Mouse (Mus musculus) limb, embryonic 15.5 days (tissue): ENCODE results near the gene Ccnf. TPM values are rescaled to one million over a fixed set of nuclear protein-coding genes. Genes with fewer than 3 reads are reported as not detected.

Experiments
- ATAC-seq: fragments of 200-750 bp; cut with Nextera tagmentation; 2 replicates; pipeline ENCODE4 v1.8.0; 2017; ENCODE audit warnings: low read depth, moderate TSS enrichment; ENCODE audit not compliant: insufficient number of reproducible peaks, low FRiP score, low TSS enrichment
- H3K27ac ChIP-seq: fragments of 300-500 bp; sonication (generic); 2 replicates; pipeline ENCODE4 v1.5.1; 2015; ENCODE audit warnings: moderate library complexity, mild to moderate bottlenecking, inconsistent platforms
- H3K27me3 ChIP-seq: fragments of 300-500 bp; sonication (generic); 2 replicates; pipeline ENCODE4 v1.6.1; 2015; ENCODE audit warnings: inconsistent platforms
- H3K36me3 ChIP-seq: fragments of 300-500 bp; sonication (generic); 2 replicates; pipeline ENCODE4 v1.6.1; 2015; ENCODE audit warnings: inconsistent platforms
- H3K4me1 ChIP-seq: fragments of 300-500 bp; sonication (generic); 2 replicates; pipeline ENCODE4 v1.6.1; 2015; ENCODE audit warnings: inconsistent platforms
- H3K4me2 ChIP-seq: fragments of 300-500 bp; sonication (generic); 2 replicates; pipeline ENCODE4 v1.6.1; 2015; ENCODE audit warnings: mild to moderate bottlenecking, inconsistent platforms
- H3K4me3 ChIP-seq: fragments of 300-500 bp; sonication (generic); 2 replicates; pipeline ENCODE4 v1.5.1; 2015; ENCODE audit warnings: mild to moderate bottlenecking, inconsistent platforms
- H3K9ac ChIP-seq: fragments of 300-500 bp; sonication (generic); 2 replicates; pipeline ENCODE4 v1.6.1; 2015; ENCODE audit warnings: inconsistent platforms
- H3K9me3 ChIP-seq: fragments of 300-500 bp; sonication (generic); 2 replicates; pipeline ENCODE4 v1.6.1; 2016; ENCODE audit warnings: inconsistent platforms
- WGBS: fragments of 180-500 bp; shearing (Covaris S2); methylation state at CpG from one replicate; pipeline ENCODE4 v1.1.7; 2015; 5-methylcytosine and 5-hydroxymethylcytosine counted together
- polyA plus RNA-seq: library from polyadenylated mRNA; unstranded; fragments of >200 nt; fragmentation: Nextera tagmentation; extraction: Ambion mirVana; gene quantifications from 2 replicates; pipeline ENCODE4 v1.2.1, GENCODE M21; 2015

The Ccnf gene
- 45.0 and 47.9 TPM in 2 replicates for polyA plus RNA-seq

DNA sequence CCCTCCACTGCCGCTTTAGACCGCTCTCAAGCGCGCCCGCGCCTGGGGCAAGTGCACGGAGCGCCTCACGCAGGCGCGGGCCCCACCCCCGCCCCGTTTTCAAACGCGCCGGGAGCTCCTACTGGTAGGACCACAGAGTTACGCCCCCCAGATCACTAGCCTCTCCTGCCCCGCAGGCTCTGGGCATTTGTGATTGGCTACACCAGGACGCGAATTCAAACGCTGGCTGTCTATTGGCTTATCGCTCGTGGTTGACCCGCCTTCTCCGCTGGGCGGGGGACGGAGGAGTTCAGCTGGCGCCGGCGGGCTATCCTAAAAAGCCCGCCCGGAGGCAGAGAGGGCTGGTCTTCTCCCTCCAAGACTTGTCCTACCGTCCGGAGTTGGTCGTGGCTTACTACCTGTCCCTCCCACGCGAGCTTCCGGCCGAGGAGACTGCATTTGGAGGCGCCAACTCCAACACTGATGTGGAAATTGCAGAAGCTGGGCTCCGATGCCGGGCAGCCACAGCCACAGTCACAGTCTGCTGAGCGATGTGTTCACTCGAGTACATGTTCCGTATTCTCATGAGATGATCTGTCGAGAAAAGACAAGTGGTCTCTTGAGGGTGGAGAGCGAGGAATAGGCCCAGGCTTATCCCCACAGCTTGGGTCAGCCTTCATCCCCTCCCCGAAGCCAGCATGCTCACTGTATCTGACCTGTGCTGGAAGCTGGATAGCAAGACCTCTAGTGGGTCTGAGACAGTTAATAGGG lies at the start of gene Ccnf:
TSS of gene Ccnf (minus strand) at position 165 of the 750 bp plus-strand sequence.
- Histone ChIP-seq H3K36me3 (peaks cover 24% of the 10 kb centered on the region), H3K4me3 (peak within 1 kb of the TSS; percentile 83), H3K4me1 (peaks cover 14% of the 10 kb centered on the region), H3K27ac (peak within 1 kb of the TSS; percentile 76), H3K27me3 (no peaks in the 10 kb centered on the region), H3K4me2 (peak within 1 kb of the TSS; percentile 70), H3K9me3 (no peaks in the 10 kb centered on the region), H3K9ac (peak within 1 kb of the TSS; percentile 56)
- ATAC-seq, result peak; percentile 99
- under 1% methylated on average over 48 of the region's 48 CpGs for WGBS

DNA sequence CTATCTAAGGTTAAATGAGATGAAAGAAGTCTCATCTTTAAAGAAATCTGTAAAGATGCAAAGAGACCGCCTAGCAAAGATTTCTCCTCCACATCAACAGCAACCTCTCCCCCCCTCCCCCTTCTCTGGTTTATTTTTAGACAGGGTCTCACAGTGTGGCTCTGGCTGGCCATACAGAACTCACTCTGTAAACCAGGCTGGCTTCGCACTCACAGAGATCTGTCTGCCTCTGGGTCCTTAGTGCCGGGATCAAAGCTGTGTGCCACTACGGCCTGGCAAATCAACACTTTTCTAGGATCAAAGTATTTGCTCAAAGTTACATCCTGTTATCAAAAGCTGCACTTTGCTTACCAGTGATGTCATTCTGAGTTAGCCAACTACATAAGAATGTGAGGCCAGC lies 49.4 kb upstream of the Ccnf start:
- Histone ChIP-seq H3K27ac (no peak overlapping the region), H3K9me3 (no peaks in the 10 kb centered on the region), H3K4me1 (no peaks in the 10 kb centered on the region), H3K36me3 (no peaks in the 10 kb centered on the region), H3K9ac (no peak overlapping the region), H3K4me2 (no peak overlapping the region), H3K4me3 (no peak overlapping the region), H3K27me3 (no peaks in the 10 kb centered on the region)
- 66% methylated on average over 4 of the region's 4 CpGs for WGBS
- no peak for ATAC-seq

DNA sequence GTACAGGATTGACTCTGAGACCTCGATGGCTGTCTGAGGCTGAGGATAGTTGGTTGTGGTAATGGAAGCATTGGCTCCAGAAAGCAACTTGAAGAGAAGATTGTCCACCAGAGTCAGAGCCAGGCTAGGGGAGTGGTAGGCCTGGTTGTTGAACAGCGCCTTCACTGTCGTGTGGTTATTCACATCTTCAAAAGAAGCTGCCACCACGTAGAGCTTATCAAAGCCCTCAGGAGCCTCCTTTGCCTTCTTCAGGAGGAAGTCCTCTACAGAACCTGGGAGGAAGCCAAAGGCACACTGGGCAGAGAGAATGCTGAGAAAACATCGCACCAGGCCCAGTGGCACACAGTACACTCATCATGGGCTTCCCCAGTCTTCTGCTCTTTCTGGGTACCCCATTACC lies 38.1 kb upstream of the Ccnf start:
- no peak for ATAC-seq
- no peaks in the 10 kb centered on the region for H3K9me3 ChIP-seq
- no peak overlapping the region for H3K27ac ChIP-seq
- no peaks in the 10 kb centered on the region for H3K36me3 ChIP-seq
- H3K4me2 ChIP-seq, result no peak overlapping the region
- no peak overlapping the region for H3K4me3 ChIP-seq
- H3K9ac ChIP-seq, result no peak overlapping the region
- H3K27me3 ChIP-seq, result no peaks in the 10 kb centered on the region; the same call in 1 of the 2 replicates
- WGBS, result 78% methylated on average over 5 of the region's 5 CpGs
- no peaks in the 10 kb centered on the region for H3K4me1 ChIP-seq

DNA sequence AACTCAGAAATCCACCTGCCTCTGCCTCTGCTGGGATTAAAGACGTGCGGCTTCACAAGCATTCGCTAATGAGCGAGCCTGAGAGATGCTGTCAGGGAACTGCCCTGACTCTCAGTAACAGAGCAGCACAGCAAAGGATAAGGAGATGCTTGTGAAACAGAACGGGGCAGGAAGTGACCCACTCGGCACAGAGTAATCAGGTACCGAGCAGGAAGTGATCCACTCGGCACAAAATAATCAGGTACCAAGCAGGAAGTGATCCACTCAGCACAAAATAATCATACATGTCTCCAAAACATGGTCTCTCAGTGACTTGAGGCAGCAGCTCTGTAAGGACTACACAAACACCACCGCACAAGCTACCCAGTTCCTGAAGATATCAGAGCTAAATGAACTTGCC lies 37.2 kb upstream of the Ccnf start:
- H3K27ac ChIP-seq, result no peak overlapping the region
- 82% methylated on average over 9 of the region's 9 CpGs for whole genome bisulfite sequencing
- ATAC-seq, result no peak
- no peaks in the 10 kb centered on the region for H3K36me3 ChIP-seq
- no peak overlapping the region for H3K9ac ChIP-seq
- no peaks in the 10 kb centered on the region for H3K9me3 ChIP-seq
- H3K27me3 ChIP-seq, result no peaks in the 10 kb centered on the region; the same call in 1 of the 2 replicates
- H3K4me3 ChIP-seq, result no peak overlapping the region
- peaks cover 1% of the 10 kb centered on the region; the same call in 1 of the 2 replicates for H3K4me1 ChIP-seq
- H3K4me2 ChIP-seq, result no peak overlapping the region

DNA sequence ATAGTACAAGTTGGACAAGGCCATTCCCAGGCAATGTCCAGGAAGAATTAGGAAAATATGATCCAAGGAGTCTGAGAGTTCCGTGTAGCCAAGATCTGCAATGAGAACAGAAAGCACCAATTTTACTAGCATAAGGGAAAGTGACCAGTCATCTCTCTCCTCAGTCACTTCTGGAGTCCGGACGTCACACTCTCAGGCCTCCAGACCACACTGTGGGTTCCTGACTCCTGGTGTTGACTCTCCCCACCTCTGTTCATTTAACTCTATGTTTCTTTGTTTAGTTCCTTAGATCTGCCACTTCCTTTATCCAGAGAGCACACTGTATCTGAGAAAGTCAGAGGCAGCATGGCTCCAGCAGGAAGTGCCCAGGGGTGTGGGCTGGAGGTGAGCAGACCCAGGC lies 34.4 kb upstream of the Ccnf start:
- Histone ChIP-seq H3K4me2 (no peak overlapping the region), H3K27me3 (no peaks in the 10 kb centered on the region; the same call in 1 of the 2 replicates), H3K4me1 (peaks cover 4% of the 10 kb centered on the region; the same call in 1 of the 2 replicates), H3K27ac (no peak overlapping the region), H3K36me3 (no peaks in the 10 kb centered on the region), H3K9me3 (no peaks in the 10 kb centered on the region), H3K9ac (no peak overlapping the region), H3K4me3 (no peak overlapping the region)
- 69% methylated on average over 3 of the region's 3 CpGs for WGBS
- ATAC-seq, result no peak

DNA sequence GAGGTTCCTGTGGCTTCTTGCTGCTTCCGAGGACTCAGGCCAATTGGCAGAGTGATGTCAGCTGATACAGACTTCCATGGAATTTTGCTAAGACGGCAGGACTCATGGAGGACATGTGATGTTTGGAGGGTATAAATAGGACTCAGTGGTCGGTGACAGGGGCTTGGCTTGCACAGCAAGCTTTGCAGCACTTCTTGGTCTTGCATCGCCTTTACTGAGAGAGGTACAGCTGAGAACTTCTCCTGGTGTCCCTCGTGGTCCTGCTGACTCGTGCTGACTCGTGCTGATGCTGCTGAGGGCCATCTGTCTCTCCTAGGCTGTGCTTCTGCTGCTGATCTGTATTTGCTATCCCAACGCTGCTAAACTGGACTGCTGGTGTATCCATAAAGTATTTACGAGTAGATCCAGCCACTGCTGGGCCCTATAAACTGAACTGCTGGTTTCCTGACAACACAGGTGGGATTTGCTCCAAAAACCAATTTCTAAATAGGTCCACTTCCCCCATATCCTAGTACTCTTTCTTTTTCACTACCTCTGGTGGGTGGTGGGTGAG lies 32.1 kb upstream of the Ccnf start:
- Histone ChIP-seq H3K4me1 (peaks cover 4% of the 10 kb centered on the region; the same call in 1 of the 2 replicates), H3K36me3 (no peaks in the 10 kb centered on the region), H3K9me3 (no peaks in the 10 kb centered on the region), H3K4me2 (0 out of 2 replicates have a peak overlapping the region, but pooled peaks have one; percentile 12), H3K27ac (no peak overlapping the region), H3K4me3 (no peak overlapping the region), H3K9ac (no peak overlapping the region), H3K27me3 (no peaks in the 10 kb centered on the region)
- 30% methylated on average over 9 of the region's 9 CpGs for WGBS
- ATAC-seq, result no peak

DNA sequence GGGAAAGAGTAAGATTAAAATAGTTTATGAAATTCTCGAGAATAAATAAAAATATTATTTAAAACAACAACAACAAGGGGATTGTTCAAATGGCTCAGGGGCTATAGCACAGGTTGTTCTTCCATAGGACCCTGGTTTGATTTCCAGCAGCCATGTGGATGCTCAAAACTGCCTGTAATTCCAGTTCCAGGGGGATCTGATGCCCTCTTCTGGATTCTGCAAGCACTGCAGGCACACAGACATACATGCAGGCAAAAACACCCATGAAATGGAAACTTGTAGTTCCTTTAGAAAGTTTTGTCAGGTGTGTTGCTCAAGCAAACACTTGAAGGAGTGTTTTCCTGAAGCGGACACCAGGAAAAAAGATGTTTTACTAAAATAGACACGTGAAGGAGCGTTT lies 31.4 kb upstream of the Ccnf start:
- peak overlapping the region; percentile 27; the same call in 1 of the 2 replicates for H3K27ac ChIP-seq
- 64% methylated on average over 4 of the region's 4 CpGs for WGBS
- no peak overlapping the region for H3K4me3 ChIP-seq
- H3K36me3 ChIP-seq, result no peaks in the 10 kb centered on the region
- ATAC-seq, result no peak
- H3K4me2 ChIP-seq, result no peak overlapping the region
- no peaks in the 10 kb centered on the region for H3K27me3 ChIP-seq
- H3K4me1 ChIP-seq, result peaks cover 4% of the 10 kb centered on the region; the same call in 1 of the 2 replicates
- no peaks in the 10 kb centered on the region for H3K9me3 ChIP-seq
- no peak overlapping the region for H3K9ac ChIP-seq

DNA sequence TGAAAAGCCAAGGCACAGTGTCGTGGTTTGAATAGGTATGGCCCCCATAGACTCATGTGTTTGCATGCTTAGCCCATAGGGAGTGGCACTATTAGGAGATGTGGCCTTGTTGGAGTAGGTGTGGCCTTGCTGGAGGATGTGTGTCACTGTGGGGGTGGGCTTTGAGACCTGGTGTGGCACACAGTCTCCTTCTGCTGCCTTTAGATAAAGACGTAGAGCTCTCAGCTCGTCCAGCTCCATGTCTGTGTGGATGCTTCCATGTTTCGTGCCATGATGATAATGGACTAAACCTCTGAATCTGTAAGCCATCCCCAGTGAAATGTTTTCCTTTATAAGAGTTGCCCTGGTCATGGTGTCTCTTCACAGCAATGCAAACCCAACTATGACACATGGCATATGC lies 28.6 kb upstream of the Ccnf start:
- whole genome bisulfite sequencing, result 84% methylated on average over 4 of the region's 4 CpGs
- Histone ChIP-seq H3K9me3 (no peaks in the 10 kb centered on the region), H3K4me3 (no peak overlapping the region), H3K36me3 (no peaks in the 10 kb centered on the region), H3K27ac (no peak overlapping the region), H3K9ac (no peak overlapping the region), H3K27me3 (no peaks in the 10 kb centered on the region), H3K4me2 (no peak overlapping the region), H3K4me1 (peaks cover 4% of the 10 kb centered on the region; the same call in 1 of the 2 replicates)
- ATAC-seq, result no peak

DNA sequence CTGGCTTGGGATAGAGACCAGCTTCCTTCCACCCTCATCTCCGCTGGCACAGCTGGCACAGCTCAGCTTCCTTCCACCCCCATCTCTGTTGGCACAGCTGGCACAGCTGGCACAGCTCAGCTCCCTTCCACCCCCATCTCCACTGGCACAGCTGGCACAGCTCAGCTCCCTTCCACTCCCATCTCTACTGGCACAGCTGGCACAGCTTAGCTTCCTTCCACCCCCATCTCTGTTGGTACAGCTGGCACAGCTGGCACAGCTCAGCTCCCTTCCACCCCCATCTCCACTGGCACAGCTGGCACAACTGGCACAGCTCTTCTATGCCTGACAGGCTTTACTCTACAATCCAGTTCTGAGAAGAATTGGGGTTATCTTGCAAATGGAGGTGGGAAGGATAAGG lies 15.8 kb upstream of the Ccnf start:
- H3K4me3 ChIP-seq, result no peak overlapping the region
- 89% methylated on average over 1 of the region's 1 CpGs for WGBS
- ATAC-seq, result no peak
- H3K9ac ChIP-seq, result no peak overlapping the region
- H3K36me3 ChIP-seq, result no peaks in the 10 kb centered on the region
- H3K4me2 ChIP-seq, result no peak overlapping the region
- no peaks in the 10 kb centered on the region for H3K27me3 ChIP-seq
- no peaks in the 10 kb centered on the region for H3K9me3 ChIP-seq
- H3K4me1 ChIP-seq, result no peaks in the 10 kb centered on the region
- H3K27ac ChIP-seq, result no peak overlapping the region

DNA sequence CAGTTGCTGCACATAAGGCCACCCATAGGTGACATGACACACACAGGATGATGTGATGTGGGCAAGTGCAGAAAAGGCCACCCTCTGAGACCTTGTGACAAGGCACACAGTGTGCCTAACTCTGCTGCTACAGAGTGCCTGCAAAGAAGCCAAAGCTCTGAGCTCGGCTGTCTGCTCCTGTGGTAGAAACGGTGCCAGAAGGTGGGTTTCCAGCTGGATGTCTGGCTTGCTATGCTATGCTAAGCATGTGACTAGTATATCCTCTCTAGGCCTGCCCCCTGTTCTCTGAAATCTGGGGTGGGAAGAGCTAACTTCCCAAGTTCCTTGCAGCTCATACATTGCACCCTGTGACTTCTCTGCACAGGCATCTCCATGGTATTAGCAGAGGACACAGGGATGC lies 13.5 kb upstream of the Ccnf start:
- 60% methylated on average over 2 of the region's 2 CpGs for WGBS
- Histone ChIP-seq H3K4me3 (no peak overlapping the region), H3K4me2 (no peak overlapping the region), H3K27me3 (no peaks in the 10 kb centered on the region), H3K4me1 (no peaks in the 10 kb centered on the region), H3K9me3 (no peaks in the 10 kb centered on the region), H3K9ac (no peak overlapping the region), H3K36me3 (no peaks in the 10 kb centered on the region), H3K27ac (no peak overlapping the region)
- no peak for ATAC-seq

DNA sequence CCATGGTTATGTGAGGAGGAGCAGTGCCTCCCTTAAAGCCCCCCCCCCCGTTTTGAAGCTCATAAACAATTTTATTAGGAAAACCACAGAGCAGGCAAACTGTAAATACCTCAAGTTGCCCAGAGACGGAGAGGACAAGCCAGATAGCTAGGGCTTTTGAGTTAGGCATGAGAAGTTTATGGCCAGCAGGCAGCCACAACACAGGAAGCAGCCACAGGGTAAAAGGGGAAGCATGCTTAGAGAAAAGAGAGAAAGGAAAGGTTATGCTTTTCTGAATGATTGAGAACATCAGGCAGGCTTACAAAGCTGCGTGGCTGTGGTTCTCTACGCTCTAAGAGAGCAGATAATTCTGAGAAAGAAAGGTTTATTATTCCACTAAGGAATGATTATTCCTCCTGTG lies 9.2 kb upstream of the Ccnf start:
- Histone ChIP-seq H3K4me3 (no peak overlapping the region), H3K4me2 (no peak overlapping the region), H3K27me3 (no peaks in the 10 kb centered on the region), H3K4me1 (no peaks in the 10 kb centered on the region), H3K9ac (no peak overlapping the region), H3K36me3 (no peaks in the 10 kb centered on the region), H3K9me3 (no peaks in the 10 kb centered on the region), H3K27ac (no peak overlapping the region)
- ATAC-seq, result no peak
- WGBS, result 27% methylated on average over 4 of the region's 4 CpGs

DNA sequence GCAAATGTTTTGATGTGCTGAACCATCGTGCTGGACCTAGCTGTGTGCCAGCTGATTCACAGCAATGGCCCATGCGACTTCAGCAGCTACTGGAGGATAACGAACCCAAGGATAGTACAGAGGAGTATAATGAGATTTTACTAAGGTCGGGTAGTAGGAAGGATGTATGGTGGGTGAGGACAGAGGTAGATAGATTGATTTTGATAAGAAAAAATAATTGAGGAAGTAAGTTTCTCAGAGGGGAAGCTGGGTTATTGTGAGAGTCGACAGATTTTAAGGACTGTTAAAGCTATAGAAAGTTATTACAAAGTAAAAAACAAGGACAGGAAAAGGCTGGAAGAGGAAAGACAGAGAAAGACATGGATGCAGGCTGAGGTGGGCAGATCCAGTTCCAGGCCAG lies 8.4 kb upstream of the Ccnf start:
- H3K4me2 ChIP-seq, result no peak overlapping the region
- H3K9me3 ChIP-seq, result no peaks in the 10 kb centered on the region
- WGBS, result 52% methylated on average over 5 of the region's 5 CpGs
- H3K4me3 ChIP-seq, result no peak overlapping the region
- ATAC-seq, result no peak
- no peaks in the 10 kb centered on the region for H3K4me1 ChIP-seq
- H3K27me3 ChIP-seq, result no peaks in the 10 kb centered on the region
- no peak overlapping the region for H3K9ac ChIP-seq
- H3K36me3 ChIP-seq, result no peaks in the 10 kb centered on the region
- no peak overlapping the region for H3K27ac ChIP-seq
